Mouse (Mus musculus) CH12F3 (cell line): ENCODE results near the gene Celf2.

Experiments used
- in situ Hi-C: fragments of 300-500 bp; cut with MboI; formaldehyde crosslinking; loops from 2 replicates; pipeline ENCODE4 v1.14.3; 2020; ENCODE audit warnings: low sequenced_read_pairs

Gene Celf2

GRCm38 (mm10) chr2:7043770-7044459, 465.4 kb downstream of the Celf2 start:
- in situ Hi-C loops, result no loop called here

- in situ Hi-C loops, result no loop called here
These were observed 468.4 kb downstream of the Celf2 start for GRCm38 (mm10) chr2:7040940-7041339.

- in situ Hi-C loops, result no loop called here
These were observed 470.4 kb downstream of the Celf2 start for GRCm38 (mm10) chr2:7038991-7039390.

GRCm38 (mm10) chr2:7031389-7031788, 478.0 kb downstream of the Celf2 start:
- in situ Hi-C loops, result no loop called here

GRCm38 (mm10) chr2:7026737-7027136, 482.6 kb downstream of the Celf2 start:
- in situ Hi-C loops, result no loop called here

GRCm38 (mm10) chr2:7025594-7025993, 483.8 kb downstream of the Celf2 start:
- in situ Hi-C loops, result no loop called here

- in situ Hi-C loops, result no loop called here
These were observed 487.2 kb downstream of the Celf2 start for GRCm38 (mm10) chr2:7022184-7022583.

- in situ Hi-C loops, result no loop called here
These were observed 491.8 kb downstream of the Celf2 start for GRCm38 (mm10) chr2:7017384-7018113.

GRCm38 (mm10) chr2:7013126-7013525, 496.2 kb downstream of the Celf2 start:
- in situ Hi-C loops, result no loop called here

GRCm38 (mm10) chr2:7006816-7007215, 502.5 kb downstream of the Celf2 start:
- in situ Hi-C loops, result no loop called here

- in situ Hi-C loops, result no loop called here
These were observed 507.4 kb downstream of the Celf2 start for GRCm38 (mm10) chr2:7001967-7002366.

- in situ Hi-C loops, result no loop called here
These were observed 518.3 kb downstream of the Celf2 start for GRCm38 (mm10) chr2:6991010-6991421.

GRCm38 (mm10) chr2:6985706-6986105, 523.7 kb downstream of the Celf2 start:
- in situ Hi-C loops, result no loop called here

GRCm38 (mm10) chr2:6983902-6984301, 525.5 kb downstream of the Celf2 start:
- in situ Hi-C loops, result no loop called here

GRCm38 (mm10) chr2:6976300-6976699, 533.1 kb downstream of the Celf2 start:
- in situ Hi-C loops, result no loop called here

GRCm38 (mm10) chr2:6969228-6969627, 540.1 kb downstream of the Celf2 start:
- in situ Hi-C loops, result no loop called here

- in situ Hi-C loops, result no loop called here
These were observed 544.1 kb downstream of the Celf2 start for GRCm38 (mm10) chr2:6965243-6965642.

GRCm38 (mm10) chr2:6950702-6951101, 558.7 kb downstream of the Celf2 start:
- in situ Hi-C loops, result no loop called here

GRCm38 (mm10) chr2:6945638-6946415, 563.5 kb downstream of the Celf2 start:
- in situ Hi-C loops, result no loop called here

- in situ Hi-C loops, result no loop called here
These were observed 565.7 kb downstream of the Celf2 start for GRCm38 (mm10) chr2:6943651-6944050.

- in situ Hi-C loops, result no loop called here
These were observed 566.5 kb downstream of the Celf2 start for GRCm38 (mm10) chr2:6942635-6943390.
